Mouse (Mus musculus) ovary, postnatal 14 days (tissue): ENCODE results near the gene Sdk1.
A peak's percentile ranks its signal among the peaks of the same experiment; 100 is the strongest.

Experiments used
- DNase-seq: peaks from one replicate; pipeline ENCODE4 v3.0.0; 2022; ENCODE audit warnings: low spot score

Sdk1 gene

GRCm38 (mm10) chr5:142127779-142128178 lies 886.5 kb downstream of the Sdk1 start:
- DNase-seq, result no peak

DNA sequence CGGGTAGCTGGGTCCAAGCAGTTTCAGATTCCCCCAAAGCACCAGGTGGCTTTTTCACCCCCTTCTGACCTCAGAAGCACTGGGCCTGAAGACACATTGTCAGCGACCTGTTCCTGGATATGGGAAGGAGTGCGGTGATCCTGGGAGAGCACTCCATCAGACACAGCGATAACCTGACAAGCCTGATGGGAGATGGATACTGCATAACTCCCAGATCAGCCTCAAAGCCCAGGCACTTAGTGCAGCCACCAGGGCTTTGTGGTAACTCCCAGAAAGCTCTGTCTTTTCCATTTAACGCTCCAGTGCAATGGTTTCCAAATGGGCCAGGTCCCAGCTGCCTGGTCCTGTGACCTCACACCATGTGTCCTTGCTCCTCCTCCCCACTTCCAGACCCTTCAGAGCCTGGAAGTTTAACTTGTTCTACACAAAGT lies 886.9 kb downstream of the Sdk1 start:
- DNase-seq, result peak; percentile 5

GRCm38 (mm10) chr5:142130004-142130403 lies 888.7 kb downstream of the Sdk1 start:
- no peak for DNase-seq

DNA sequence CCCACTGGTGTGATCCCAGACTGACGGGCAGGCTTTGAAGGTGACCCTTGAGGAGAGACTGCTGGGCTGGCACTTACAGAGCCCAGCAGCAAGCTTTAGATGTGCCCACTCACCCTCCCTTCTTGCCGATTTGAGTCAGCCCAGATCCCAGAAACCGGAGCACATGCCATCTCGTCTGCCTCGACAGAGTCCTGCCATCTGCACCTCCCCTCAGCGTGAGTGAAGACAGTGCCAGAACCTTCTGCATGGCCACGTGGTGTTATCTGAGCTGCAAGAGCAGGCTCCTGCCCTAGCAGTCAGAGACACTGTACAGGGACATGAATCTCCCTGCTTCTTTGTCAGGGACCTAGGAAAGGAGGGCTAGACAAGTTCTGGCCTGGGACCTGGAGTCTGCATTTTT lies 898.7 kb downstream of the Sdk1 start:
- no peak for DNase-seq

- DNase-seq, result no peak
Measured at GRCm38 (mm10) chr5:142149594-142149993, 908.3 kb downstream of the Sdk1 start.

- DNase-seq, result no peak
Measured at GRCm38 (mm10) chr5:142150756-142151155, 909.5 kb downstream of the Sdk1 start.

DNA sequence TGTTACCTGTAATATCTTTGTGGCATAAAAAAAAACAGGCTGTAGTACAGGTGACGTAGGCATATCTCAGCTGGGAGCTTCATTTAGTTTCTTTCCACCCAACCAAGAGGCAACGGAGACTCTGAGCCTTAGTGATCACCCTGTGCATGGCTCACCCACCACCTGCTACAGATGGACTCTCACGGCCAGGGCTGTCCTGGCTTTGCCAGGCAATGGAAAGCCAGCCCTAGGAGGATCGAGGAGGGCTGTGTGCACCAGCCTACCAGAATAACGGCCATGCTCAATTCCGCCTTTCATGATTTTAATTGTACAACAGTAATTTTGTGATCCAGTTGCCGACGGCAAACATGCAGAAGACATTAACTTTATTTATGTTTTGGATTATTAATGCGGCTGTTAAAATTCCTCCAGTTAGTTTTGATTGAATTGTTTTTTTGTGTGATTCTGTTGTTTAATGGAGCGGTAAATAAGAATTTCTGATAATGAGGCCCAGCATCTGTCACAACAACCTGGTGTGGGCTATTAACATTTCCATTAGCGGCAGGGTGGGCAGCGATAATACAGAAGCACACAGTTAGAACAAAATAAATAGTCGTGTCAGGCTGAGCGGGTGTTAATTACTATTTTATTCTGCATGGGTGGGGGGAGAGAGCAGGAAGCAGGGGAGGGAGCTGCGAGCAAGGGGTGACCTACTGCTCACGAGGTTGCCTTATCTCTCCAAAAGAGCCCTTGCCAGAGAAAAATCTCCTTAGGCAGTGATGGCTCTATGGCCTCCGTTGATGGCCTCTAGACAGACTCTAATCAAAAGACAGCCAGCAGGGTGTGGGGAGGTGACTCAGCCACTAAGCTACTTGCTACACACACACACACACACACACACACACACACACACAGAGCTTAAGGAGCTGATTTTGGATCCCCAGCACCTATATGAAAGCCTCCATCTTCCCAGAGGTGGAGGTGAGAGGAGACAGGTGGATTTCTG lies 915.9 kb downstream of the Sdk1 start:
- no peak for DNase-seq

DNA sequence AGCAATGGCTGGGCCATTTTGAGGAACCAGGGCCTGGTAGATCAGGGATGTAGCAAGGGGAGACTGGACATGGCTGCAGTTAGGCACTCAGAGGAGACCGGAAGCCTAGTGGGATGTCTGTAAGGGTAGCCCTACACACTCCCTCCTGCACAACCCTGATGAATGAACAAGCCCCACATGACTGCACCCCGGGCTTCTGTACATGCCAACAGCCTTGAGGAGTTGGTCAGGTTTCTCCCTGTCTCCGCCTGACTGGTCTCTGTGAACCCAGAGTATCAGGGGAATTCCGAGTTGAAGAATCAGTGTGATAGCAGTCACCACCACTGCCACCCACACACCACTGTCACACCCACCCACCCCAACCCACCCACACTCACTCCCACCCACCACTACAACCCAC lies 922.2 kb downstream of the Sdk1 start:
- DNase-seq, result no peak

DNA sequence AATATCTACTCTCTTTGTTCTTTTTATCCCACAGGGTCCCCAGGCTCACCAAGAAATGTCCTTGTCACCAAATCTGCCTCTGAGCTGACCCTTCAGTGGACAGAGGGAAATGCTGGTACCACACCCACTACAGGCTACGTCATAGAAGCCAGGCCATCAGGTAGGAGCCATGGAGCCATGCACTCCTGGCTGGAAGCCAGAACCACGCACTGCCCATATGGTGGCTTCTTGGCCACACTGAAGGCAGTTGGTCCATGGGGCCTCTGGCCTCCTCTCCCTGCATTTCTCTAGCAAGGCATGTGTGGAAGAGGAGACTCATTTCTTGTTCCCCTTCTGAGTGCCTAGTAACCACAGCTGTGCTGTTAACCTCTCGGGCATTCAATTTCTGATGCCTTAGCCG lies 932.3 kb downstream of the Sdk1 start:
- no peak for DNase-seq

GRCm38 (mm10) chr5:142178164-142178563 lies 936.9 kb downstream of the Sdk1 start:
- DNase-seq, result no peak

DNA sequence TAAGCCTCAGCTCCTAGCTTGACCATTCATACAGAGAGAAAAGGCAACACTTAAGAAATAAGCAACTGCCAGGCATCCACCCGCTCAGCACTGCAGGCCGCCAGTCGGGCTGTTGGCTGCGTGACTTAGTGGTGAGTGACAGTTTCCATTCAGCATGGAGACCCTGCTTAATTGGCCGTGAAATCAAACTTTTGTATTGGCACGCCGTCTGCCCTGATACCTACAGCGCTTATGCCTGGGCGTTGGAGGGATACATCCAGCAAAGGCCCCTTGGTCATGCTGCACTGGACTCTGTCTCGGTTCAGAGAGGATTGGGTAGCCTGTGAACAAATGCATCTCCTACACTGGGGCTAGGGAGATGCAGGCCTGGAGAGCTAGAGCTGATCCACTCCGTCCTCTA lies 938.0 kb downstream of the Sdk1 start:
- no peak for DNase-seq

DNA sequence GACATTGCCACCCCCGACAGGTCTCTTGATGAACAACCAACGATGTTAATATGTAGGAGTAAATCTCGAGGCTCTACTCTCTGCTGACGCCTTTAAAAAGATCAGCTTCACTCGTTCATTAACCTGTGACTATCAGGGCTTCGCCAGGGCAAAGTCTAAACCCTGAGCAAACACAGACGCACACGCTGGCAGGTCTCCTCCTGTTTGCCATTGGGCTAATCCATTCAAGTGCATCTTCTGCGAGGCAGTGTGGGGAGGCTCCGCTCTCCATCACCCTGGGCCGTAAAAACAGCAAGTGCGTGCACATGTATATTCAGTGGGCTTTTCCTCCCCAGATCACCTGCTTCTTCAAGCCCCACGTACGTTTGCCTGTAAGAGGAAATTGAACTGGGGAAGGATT lies 940.6 kb downstream of the Sdk1 start:
- DNase-seq, result no peak

DNA sequence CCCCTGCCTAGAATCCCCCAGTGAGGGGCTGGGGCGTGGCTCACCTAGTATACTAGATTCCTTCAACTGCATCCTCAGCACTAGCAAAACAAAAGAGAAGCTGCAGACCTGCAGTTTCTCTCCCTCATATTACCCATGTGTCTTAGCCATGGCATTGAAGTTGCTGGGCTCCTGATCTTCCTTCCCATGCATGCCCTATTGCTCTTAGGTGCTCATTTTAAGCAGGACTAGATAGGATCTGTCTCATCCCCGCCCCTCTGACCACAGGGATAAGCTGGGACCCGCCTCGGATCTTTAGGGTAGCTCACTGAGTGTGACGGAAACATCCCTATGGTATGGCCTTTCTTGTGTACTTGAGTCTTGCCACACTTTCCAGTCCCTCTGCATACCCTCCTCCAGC lies 947.5 kb downstream of the Sdk1 start:
- DNase-seq, result no peak

DNA sequence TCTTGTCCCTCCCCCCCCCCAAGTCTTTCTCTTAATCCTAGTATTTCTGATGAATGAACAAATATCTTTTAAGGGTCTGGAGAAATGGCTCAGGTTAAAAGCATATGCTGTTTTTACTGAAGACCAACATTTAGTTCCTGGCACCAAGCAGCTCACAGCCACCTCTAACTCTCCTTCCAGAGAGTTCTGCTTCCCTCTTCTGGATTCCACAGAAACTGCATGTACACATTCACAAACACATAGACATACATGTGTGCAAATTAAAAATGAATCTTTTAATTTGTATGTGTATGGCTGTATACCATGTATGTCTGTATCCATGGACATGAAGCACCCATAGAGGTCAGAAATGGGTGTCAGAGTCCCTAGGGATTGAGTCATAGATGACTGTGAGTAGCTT lies 968.6 kb downstream of the Sdk1 start:
- no peak for DNase-seq

DNA sequence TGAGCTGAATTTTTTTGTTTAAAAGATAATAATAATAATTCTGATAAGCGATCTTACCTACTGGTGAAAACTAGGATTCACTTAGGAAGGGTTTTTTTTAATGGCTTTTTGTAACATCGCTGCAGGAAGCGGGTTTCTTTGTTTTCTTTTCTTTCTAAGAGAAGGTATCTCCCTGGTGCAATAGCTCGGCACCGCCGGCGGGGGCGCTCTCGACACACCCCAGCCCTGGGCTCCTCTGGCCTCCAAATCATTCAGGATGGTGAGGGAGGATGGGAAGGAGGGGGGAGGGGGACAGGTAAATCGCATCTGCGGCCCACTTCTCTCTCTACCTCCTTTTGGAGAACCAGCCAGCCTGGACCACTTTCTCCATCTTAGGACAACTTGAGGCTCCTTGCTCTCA lies 971.0 kb downstream of the Sdk1 start:
- DNase-seq, result no peak

GRCm38 (mm10) chr5:142215981-142216380 lies 974.7 kb downstream of the Sdk1 start:
- DNase-seq, result no peak

DNA sequence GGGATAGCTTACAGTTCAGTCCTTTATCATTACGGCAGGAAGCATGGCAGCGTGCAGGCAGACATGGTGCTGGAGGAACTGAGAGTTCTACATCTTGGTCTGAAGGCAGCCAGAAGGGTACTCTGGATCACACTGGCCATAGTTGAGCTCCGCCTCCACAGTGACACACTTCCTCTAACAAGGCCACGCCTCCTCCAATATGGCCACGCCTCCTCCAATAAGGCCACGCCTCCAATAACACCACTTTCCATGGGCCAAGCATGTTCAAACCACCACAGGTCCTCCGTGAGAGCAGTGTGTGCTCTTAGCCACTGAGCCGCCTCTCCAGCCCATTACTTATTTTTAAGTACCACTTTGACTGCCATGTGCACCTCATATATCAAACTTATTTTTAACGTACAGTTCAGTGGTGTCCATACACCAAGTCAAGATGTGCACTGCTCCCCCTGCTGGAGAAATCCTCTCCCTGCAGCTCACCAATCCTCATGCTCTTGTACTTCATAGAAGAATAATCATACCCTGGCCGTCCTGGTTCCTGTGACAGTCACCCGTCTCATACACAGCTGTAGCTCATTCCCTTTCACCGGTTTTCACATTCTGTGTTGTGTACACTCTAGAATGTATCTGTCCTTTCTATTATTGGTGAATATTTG lies 979.7 kb downstream of the Sdk1 start:
- no peak for DNase-seq

GRCm38 (mm10) chr5:142228957-142229810 lies 987.9 kb downstream of the Sdk1 start:
- no peak for DNase-seq

- DNase-seq, result no peak
Measured at GRCm38 (mm10) chr5:142229811-142230205, 988.5 kb downstream of the Sdk1 start.

DNA sequence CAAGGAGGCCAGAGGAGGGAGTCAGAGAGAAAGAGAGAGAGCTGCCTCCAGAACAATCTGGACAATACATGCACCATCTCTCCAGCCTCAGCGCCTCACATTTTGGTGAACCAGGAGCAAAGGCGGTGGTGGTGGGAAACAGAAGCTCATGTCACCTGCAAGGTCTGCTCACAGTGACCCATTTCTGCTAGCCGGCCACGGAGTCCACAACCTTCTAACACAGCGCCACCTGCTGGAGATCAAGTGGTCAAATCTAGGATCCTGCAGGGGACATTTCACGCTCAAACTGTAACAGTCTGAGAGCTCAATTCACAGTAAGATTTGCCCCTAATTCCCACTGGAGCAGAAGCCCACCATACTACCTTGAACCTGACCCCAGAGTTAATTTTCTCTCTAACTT lies 999.0 kb downstream of the Sdk1 start:
- DNase-seq, result no peak

GRCm38 (mm10) chr5:142242597-142242996 lies 1001.3 kb downstream of the Sdk1 start:
- DNase-seq, result no peak

GRCm38 (mm10) chr5:142243069-142243468 lies 1001.8 kb downstream of the Sdk1 start:
- DNase-seq, result no peak
